Mouse (Mus musculus): ENCODE data around the gene Rbak.

GRCm38 (mm10) chr5:143175970-143176369 is 4.6 kb downstream of the Rbak start:
- TF ChIP-seq POLR2A (IDR thresholded peaks at IDR 0.05; ENCODE audit: low read depth, low read length) (no peak), CTCF (IDR thresholded peaks at IDR 0.05; ENCODE audit: extremely low read depth, insufficient read depth, insufficient read length, insufficient replicate concordance) (no peak)
